Mouse (Mus musculus): ENCODE measurements around the gene Rassf10.

DNA sequence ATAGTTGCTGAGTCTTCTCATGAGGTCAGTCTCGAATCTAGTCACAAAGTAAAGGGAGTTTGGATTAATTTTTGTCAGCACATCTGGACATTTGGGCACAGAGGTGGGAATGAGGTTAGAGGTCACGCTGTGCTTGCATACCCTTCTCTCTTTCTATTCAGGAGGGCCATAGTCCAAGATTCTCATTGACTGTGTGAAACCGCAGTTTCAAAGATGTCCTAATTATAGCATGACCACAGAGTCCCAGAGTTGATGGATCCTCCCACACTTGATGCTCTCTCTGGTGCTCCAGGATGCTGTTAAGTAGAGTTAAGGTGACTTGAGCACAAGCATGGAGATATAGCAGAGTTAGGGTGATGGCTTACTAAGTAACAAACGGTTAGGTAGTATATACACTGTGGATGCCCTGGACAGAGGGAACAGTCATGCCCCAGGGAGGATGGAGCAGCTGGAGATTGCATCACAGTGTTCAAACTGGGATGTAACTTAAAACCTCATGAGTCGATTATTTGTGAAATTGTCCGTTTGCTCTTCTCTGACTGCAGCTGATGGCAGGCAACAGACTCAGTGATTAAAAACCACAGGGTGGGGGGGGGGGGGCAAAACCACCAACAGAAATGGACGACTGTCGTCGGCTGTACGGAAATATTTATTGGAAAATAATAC, 36.0 kb upstream of the Rassf10 start:
- TF ChIP-seq CTCF (IDR thresholded peaks at IDR 0.05; ENCODE audit: borderline replicate concordance, extremely low read depth, insufficient read depth, insufficient read length) = no peak
- no peak for TF ChIP-seq POLR2A (IDR thresholded peaks at IDR 0.05; ENCODE audit: borderline replicate concordance, extremely low read depth, insufficient read depth, insufficient read length, poor library complexity, severe bottlenecking)

Data from brain, embryonic 14.5 days (tissue).